Mouse (Mus musculus) left cerebral cortex, postnatal 36 days (tissue): ENCODE data around the gene Ccnc. TPM values are rescaled to one million over a fixed set of nuclear protein-coding genes. Genes with fewer than 3 reads are reported as not detected.

Experiments
- DNase-seq, 2 experiments: peaks; one replicate each; pipeline ENCODE4 v3.0.0; 2021 to 2022; ENCODE audit warnings: low spot score in 2 of 2, mixed read lengths in 1 of 2
- intact Hi-C: fragments of 180-260 bp; cut with DNase I; formaldehyde crosslinking; loops from one replicate; pipeline ENCODE4 v1.15.1; 2025
- total RNA-seq, 2 experiments: library from RNA; stranded (reverse); gene quantifications; 2 replicates each; pipeline ENCODE4 v1.2.3; 2021

Ccnc gene
- 10 to 100 TPM; 28.8 to 38.9 TPM for total RNA-seq

DNA sequence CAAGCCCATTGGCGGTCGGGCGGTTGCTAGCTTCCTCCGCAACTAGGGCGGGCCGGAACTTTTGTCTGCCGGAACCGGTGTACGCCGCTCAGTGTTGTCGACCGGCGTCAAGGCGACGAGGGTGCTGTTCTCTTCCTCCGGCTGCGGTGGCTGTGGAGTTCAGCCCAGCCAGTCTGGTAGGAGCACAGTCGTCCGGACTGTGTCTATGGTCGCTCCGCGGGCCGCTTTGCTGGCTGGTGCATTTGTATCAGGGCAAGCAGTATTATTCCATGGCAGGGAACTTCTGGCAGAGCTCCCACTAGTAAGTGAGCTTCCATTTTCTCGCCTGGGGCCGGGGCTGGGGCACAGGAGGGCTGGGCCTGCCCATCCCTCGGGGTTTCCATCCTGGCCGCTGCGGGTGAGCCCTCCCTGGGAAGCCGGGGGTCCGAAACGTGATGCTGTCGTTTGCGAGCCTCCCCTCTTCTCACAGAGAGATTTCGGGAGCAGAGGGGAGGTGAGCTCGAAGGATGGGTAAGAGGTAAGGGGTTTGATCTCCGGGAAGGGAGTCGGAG is at the start of gene Ccnc:
Ccnc (plus strand) TSS at position 87 of the 551 bp plus-strand sequence.
- peak; percentile 92 to 94 for DNase-seq
- intact Hi-C loops, result loop anchor here (5.0 to 10.0 kb wide), 3 partner anchors 50 to 283 kb away; no protein-coding TSS in a partner anchor

DNA sequence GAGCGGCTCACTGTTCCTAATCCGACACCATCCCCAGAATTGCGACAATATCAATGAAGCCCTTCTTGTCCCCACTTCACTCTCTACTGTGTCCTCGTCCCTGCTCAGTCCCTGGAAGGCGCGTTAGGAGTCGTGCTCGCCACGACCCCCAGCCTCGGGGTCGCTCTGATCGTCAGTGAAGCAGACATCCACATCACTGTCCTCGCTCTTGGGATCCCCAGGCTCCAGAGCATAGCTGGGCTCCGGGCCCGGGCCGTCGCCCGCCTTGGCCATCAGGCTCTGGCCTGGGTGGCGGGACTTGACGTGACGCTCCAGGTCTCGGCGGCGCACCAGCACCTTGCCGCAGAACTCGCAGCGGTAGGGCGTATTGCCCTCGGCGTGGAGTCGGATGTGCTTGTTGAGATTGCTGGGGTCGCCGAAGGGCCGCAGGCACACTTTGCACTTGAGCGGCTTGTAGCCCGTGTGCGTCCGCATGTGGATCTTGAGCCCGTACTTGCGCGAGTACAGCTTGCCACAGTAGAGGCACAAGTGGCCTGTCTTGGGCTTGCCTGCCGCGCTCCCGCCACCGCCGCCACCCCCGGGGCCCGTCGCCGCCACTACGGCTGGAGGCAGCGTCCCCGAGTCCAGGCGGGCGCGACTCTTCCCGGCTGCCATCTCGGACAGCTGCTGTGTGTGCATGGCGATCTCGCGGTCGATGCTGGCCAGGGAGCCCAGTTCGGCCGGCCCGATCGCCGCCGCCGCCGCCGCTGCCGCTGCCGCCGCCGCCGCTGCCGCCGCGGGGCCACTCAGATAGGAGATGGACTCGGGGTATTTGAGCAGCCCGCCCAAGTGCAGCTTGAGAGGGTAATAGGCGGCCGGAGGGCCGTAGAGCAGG is 49.2 kb upstream of the Ccnc start:
- DNase-seq, result peak in 1 of 2 experiments; percentile 6
- intact Hi-C loops, result no loop called here

DNA sequence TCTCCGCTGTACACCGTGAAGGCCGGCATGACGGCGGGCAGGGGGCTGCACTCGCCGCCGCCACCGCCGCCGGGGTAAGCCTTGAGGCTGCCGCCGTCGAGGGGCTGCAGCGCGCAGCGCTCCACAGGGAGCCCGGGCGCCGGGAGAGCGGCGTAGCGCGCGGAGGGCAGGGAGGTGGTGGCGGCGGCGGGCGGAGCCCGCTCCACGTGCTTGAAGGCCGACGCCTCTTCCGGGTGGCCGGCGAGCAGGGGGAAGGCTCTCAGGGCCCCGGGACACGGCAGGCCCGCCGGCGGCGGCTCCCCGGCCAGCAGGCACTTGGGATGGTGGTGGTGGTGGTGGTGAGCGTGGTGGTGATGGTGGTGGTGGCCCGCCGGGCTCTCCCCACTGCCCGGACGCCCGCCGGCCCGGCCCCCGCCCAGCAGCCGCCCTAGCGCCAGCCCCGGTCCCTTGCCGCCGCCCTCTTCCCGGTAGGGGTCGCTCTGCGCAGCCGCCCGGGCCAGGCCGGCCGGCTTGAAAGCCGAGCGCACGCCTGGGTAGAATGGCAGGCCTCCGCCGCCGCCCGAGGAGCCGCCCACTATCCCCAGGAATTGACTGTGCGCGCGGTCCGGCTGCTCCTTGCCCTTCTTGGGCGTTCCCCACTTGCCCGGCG is 48.4 kb upstream of the Ccnc start:
- DNase-seq, result no peak
- intact Hi-C loops, result no loop called here

DNA sequence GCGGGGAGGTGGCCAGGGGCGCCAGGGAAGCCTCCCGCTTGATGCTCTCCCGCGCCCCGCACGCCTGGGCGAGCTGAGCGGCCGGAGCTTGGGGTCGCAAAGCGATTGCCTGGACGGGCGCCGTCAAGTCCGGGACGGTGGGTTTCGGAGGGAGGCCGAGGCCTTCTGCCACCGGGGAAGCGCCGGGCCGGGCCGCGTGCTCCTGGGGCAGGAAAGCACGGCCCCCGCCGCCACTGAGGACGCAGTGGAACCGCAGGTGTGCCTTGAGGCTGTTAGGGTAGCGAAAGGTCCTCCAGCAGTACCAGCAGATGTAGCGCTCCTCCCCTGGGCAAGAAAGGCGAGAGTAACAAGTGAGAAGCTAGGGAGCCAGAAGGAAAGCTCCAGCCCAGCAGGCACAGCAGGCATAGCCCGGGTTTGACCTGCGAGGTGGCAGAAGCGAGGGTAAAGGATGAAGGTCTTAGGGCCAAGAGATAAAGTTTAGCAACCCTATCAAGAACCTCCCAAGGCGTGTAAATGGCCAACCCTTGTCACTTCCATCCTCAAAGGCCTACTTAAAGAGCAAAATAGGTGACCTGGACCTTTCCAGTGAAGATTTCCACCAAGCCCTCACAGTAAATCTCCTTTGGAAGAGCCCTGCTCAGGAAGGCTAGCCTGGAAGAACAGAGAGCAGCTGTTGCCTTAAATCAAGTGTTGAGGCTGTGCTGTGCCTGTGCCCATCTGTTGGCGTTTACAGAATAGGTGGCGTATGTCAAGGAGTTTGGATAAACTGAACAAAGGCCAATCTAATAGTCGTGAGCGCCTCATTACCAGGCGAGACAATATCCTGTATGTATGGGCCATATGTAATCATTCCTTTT is 47.6 kb upstream of the Ccnc start:
- DNase-seq, result no peak
- intact Hi-C loops, result loop anchor here (10.0 kb wide), 1 partner anchor 805 kb away; the partner anchor contains the start of gene Pou3f2

DNA sequence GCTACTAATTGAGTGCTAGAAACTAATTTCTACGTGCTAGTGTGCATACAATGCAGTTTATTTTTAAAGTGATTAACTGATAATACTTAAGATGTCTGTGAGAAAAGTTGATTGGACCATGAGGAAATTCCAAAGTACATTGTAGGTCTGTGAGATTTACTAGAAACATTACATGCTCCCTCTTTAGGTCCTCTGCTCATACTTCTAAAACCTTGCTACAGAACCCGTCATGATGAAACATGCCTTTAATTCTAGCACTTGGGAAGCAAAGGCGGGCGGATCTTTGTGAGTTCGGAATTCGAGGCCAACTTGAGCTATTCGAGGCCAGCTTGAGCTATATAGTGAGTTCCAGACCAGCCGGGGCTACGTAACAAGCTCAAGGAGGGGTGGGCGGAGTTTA is 46.5 kb upstream of the Ccnc start:
- DNase-seq, result no peak
- intact Hi-C loops, result loop anchor here (10.0 kb wide), 1 partner anchor 804 kb away; the partner anchor contains the start of gene Pou3f2

DNA sequence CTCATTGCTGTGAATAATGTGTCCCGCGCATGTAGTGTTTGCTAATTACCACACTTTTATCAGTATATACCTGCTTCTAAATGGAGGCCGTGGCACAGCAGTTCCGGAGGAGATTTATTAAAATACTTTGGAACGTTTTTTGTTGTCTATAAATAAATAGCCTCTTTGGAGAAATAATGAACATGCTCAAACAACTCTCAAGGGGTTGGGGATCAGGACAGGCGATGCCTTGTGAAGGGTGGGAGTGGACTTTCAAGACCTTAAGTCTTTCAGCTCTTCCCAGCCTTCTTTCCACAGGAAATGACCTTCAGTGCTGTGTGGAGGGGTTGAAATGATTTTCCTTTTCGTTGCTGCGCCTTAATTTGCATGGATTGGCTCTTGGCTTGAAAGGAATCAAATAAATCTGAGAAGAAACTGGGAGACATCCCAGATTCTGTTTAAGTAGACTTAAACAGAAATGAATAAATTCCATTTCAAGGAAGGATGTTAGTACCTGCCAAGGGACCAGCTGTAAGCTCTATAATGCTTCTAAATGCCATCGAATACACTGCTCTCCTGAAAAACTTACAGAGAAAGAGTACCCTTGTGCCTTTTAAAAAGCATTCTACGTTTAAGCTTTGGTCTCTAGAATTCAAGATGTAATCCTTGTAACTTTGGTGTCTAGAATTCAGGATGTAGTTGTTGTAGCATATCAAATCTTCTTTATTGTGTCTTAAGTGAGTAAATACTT is 44.9 kb upstream of the Ccnc start:
- DNase-seq, result no peak
- intact Hi-C loops, result loop anchor here (10.0 kb wide), 1 partner anchor 802 kb away; the partner anchor contains the start of gene Pou3f2

DNA sequence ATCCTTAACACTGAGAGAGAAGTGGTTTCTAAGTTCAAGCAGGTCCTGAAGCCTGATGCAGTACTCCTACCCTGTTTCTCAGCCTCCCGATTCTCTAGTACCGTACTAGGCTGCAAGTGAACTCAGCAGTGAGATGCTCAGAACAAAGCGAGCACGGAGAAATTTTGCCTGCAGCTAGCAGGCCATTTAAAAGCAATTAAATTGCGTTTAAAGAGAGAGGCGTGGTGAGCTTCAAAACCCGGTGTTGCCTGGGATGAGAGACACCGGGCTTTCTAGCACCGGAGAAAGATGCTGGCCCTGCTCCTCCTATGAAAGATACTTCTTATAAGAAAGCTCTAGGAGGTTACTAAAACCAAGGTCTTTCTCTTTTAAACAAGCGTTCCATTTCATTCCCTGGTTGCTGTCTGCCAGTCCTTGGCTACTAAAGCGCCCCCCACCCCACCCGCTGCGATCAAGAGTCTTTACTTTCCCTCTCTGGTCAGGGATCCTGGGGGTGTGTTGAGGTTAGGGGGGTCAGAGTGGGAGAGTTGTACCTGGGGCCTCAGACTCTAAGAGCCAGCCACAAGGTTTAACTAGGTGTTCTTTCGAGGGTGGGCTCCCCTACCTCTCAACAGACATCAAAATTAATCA is 43.0 kb upstream of the Ccnc start:
- DNase-seq, result no peak
- intact Hi-C loops, result loop anchor here (10.0 kb wide), 1 partner anchor 800 kb away; the partner anchor contains the start of gene Pou3f2

DNA sequence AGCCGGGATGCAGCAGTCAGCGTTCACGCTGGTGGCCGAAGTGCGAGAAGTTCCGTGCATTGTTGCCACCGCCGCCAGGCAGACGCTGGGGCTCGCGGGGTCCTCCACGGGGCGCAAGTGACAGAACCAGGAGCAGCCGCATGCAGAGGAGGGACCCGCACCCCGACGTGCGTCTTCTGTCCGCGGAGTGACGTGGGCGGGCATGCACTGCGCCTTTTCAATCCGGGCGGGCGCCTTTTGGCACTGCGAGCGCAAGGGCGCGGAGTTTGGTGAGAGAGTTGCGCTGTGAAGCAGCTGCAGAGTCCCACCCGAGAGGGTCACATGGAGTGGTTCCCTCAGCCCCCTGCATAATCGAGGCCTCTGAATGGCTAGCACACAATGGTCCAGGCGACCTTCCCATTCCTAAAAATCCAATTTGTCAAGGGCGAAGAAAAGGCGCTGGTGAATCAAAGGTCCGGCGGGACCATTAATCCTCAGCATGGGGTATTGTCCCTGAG is 41.9 kb upstream of the Ccnc start, which contains the start of gene Prdm13:
Prdm13 (minus strand) TSS at position 369 of the 497 bp plus-strand sequence.
- intact Hi-C loops, result loop anchor here (10.0 kb wide), 1 partner anchor 799 kb away; the partner anchor contains the start of gene Pou3f2
- no peak for DNase-seq

DNA sequence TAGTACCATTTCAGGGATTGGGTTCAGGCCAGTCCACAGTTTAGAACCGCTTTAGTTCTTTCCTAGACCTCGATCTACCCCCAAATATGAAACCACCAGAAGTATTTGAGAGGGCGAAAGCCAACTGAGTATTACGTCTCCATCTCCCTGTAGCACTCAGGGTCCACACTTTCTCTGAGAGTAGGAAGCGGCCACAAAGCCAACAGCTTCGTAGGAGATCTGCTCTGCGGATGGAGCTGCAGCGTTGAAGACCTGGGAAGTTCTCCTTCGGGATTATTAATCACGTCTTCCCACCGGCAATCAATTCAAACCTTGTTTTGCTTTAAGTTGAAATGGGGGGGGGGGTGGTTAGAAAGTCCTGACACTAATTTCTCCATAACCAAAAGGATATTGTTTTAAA is 41.1 kb upstream of the Ccnc start:
- no peak for DNase-seq
- intact Hi-C loops, result loop anchor here (10.0 kb wide), 1 partner anchor 798 kb away; the partner anchor contains the start of gene Pou3f2

DNA sequence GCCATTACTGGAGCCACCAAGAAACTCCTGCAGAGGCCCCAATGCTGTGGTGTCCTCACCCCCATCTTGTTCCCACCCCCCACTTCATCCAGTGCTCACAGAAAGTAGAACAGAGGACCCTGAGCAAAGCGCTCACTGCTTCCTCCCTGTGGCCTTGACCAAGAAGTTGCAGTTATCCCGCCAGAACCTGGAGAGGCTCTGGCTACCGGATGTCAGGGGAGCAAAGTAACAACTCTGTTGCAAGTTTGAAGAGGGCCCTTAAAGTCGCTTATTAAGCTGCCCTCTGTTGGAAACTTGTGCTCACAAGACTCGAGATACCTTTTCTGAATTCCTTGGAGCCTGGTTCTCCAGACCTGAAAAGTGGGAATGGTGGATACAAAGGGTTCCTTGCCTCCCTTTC is 40.6 kb upstream of the Ccnc start:
- no peak for DNase-seq
- intact Hi-C loops, result loop anchor here (10.0 kb wide), 1 partner anchor 798 kb away; the partner anchor contains the start of gene Pou3f2

DNA sequence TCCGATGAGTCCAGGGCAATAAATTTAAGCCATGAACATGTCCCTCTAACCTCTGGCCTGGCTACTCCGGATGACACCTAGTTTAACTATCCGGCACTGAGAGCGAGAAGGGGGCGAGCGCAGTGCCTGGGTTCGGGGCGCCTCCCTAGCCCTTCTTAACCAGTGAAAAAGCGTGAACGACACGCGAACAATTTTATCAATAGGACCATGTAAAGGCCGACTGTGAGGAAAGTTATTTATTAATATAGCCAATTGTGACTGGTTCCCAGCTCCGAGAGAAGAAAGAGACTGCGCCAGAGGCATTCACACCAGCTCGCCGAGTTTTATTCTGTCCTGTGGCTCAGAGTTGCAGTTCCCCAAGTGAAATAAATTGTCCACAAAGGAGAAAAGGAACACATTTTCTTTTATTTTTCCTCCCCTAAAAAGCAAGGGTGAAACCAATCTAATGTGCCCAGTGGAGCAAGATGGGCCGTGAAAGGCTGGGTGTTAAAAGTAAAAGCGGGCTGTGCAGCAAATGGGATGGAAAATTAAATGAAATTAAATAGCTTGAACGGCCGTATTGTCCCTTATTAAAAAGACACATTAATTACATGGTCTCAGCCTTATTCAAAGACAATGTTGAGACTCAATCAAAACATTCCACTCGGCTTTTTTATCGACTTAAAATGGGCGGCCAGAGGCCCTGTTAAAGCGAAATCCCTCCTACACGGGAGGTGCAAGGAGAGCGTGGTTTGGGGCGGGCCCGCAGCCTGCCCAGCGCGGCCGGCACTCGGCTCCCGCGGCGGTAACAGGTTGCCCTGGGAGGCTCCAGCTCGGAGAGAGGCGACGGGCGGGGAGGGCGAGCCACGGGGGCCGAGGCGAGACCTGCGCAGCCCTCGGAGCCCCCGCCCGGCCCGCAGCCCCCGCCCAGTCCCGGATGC is 39.5 kb upstream of the Ccnc start:
- intact Hi-C loops, result loop anchor here (10.0 kb wide), 1 partner anchor 797 kb away; the partner anchor contains the start of gene Pou3f2
- DNase-seq, result no peak

DNA sequence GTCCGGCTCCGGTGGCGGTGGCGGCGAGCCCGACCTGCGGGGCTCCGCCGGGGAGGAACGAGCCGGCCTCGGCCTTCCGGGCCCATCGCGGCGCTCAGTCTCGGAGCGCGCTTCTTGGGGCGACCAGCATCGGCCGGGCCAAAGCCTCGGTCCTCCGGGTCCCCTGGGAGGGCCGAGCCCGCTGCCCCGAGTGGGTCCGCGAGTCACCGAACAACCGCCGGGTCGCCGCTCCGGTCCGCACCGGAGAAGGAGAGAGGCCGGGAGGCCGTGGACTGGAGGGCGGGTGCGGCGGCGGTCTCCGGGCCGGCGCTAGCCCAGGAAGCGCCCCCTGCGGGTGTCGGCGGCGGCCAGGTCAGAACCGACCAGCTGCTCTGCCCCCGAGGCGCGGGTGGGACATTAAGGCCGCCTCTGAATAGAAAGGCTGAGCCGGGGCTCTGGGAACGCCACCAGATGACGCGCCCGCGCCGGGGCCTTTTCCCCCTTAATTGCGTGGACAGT is 38.7 kb upstream of the Ccnc start:
- DNase-seq, result no peak
- intact Hi-C loops, result loop anchor here (10.0 kb wide), 1 partner anchor 796 kb away; the partner anchor contains the start of gene Pou3f2

DNA sequence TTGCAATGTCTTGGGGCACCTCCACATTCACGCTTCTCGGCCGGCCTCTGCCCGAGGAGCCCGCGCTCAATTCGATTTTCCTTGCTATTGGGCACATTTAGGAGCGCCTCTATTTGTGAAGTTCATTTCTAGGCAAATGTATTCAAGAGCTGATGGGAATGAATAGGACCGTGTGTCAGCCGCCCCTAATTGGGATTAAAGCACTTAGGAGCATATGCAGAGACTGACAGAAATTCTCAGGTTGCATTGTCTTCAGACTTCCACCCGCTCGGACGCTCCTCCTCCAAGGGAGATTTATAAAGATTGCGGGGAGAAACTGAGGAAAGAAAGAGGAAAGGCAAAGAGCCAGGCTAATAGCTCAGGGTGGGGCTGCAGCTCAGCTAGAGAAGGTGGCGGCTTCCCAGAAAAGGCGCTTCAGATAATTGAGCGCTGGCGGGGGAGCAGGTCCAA is 38.0 kb upstream of the Ccnc start:
- intact Hi-C loops, result loop anchor here (10.0 kb wide), 1 partner anchor 795 kb away; the partner anchor contains the start of gene Pou3f2
- DNase-seq, result no peak

DNA sequence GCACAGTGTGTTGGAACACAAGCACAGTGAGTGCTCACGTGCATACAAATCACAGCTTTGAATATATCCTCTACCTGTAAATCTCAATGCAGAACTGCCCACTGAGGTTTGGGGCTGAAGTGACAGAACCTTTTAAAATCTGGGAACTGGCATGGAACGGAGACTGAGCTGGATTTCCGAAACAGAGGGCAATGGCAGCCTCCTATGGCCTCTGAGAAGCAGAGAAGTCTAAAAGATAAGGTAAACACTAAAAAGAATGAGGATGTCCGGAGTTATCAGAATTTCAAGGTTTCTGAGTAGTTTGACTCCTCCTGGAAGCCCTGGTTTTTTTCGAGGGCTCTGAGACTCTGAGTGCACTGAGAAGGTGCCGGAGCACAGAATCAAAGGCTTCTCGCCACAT is 37.3 kb upstream of the Ccnc start:
- intact Hi-C loops, result no loop called here
- DNase-seq, result no peak

DNA sequence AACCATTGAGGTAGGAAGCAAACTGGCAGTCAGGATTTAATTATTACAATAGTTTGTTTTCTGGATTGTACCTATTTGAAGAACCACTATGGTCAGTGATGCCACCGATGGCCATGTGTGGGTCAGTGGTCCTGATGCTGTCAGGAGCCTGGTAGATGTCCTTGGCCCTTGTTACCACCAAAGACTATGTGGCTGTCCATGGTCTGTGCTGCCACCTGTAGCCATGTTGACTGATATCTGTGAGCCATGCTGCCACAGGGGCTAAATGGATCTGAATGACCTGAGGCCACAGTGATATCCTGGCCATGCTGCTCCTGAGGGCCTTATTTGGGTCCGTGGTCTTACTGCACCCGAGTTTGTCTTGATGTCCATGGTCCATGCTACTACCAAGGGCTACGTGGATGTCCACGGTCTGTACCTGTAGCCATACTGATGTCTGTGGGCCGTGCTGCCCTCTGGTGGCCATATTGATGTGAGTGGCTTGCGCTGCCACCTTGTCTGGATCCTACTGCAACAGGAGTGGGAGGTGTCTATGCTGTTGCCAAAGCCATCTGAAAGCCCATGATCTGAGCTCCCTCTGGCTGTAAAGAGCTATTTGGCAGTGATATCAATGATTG is 31.8 kb upstream of the Ccnc start:
- intact Hi-C loops, result loop anchor here (5.0 kb wide), 1 partner anchor 158 kb away; no protein-coding TSS in a partner anchor
- no peak for DNase-seq

DNA sequence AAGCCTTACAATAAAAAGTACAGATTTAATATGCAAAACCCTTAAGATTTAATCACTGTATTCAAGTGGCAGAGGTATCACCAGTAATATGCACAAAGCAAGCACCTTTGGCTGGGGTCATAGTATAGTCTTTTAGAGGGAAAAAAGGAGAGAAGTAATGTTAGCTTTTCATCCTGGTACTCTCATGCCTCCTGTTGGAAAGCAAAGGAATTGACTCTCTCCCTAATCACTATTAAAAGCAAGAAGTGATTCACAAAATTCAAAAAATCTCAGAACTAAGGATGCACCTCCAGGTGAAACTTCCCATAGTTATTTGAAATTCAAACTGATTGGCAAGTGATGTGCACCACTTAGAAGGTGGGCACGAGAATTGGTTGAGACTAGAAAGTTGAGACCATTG is 22.5 kb upstream of the Ccnc start:
- intact Hi-C loops, result no loop called here
- DNase-seq, result no peak
